Mouse (Mus musculus): ENCODE results near the gene Dnah5.

GRCm38 (mm10) chr15:28299438-28299837 is 95.9 kb downstream of the Dnah5 start:
- no peak for TF ChIP-seq CTCF (IDR thresholded peaks at IDR 0.05; ENCODE audit: low read depth)
- no peak for TF ChIP-seq EP300 (IDR thresholded peaks at IDR 0.05; ENCODE audit: low read depth)
